Mouse (Mus musculus): Measurements from ENCODE around the gene Rrp36. TPM values are rescaled to one million over a fixed set of nuclear protein-coding genes. Genes with fewer than 3 reads are reported as not detected.

Rrp36 gene
- polyA plus RNA-seq, 1 experiment from 2014 or later, result 34.5 TPM

- Histone ChIP-seq H3K9me3 (ENCODE audit: control insufficient read depth, low read length) (no peaks in the 10 kb centered on the region), H3K36me3 (ENCODE audit: control insufficient read depth, insufficient read depth, low read length) (peaks cover 95% of the 10 kb centered on the region), H3K4me1 (ENCODE audit: control insufficient read depth, insufficient read depth, low read length) (no peaks in the 10 kb centered on the region), H3K9ac (ENCODE audit: low read depth, low read length) (no peak overlapping the region), H3K4me2 (ENCODE audit: low read depth, low read length) (no peak overlapping the region), H3K27me3 (replicated peaks; ENCODE audit: control insufficient read depth, insufficient read depth, low read length) (no peaks in the 10 kb centered on the region), H3K27ac (replicated peaks; ENCODE audit: low read depth, low read length) (no peak overlapping the region), H3K4me3 (ENCODE audit: low read depth, low read length) (no peak overlapping the region)
- DNase-seq (ENCODE audit: low spot score), result no peak
- ATAC-seq (ENCODE audit: low read depth), result no peak
- WGBS, result 93% methylated on average over 12 of the region's 12 CpGs
Observed at GRCm38 (mm10) chr17:46661981-46662380, 12.2 kb downstream of the Rrp36 start.

GRCm38 (mm10) chr17:46661351-46661750 is 12.8 kb downstream of the Rrp36 start:
- Histone ChIP-seq H3K27me3 (replicated peaks; ENCODE audit: control insufficient read depth, insufficient read depth, low read length) (no peaks in the 10 kb centered on the region), H3K9me3 (ENCODE audit: control insufficient read depth, low read length) (no peaks in the 10 kb centered on the region), H3K9ac (ENCODE audit: low read depth, low read length) (no peak overlapping the region), H3K36me3 (ENCODE audit: control insufficient read depth, insufficient read depth, low read length) (peaks cover 95% of the 10 kb centered on the region), H3K4me2 (ENCODE audit: low read depth, low read length) (no peak overlapping the region), H3K4me1 (ENCODE audit: control insufficient read depth, insufficient read depth, low read length) (no peaks in the 10 kb centered on the region), H3K4me3 (ENCODE audit: low read depth, low read length) (no peak overlapping the region), H3K27ac (replicated peaks; ENCODE audit: low read depth, low read length) (no peak overlapping the region)
- DNase-seq (ENCODE audit: low spot score) (no peak), ATAC-seq (ENCODE audit: low read depth) (no peak)
- WGBS, result 92% methylated on average over 9 of the region's 9 CpGs

- ATAC-seq (ENCODE audit: low read depth), result no peak
- no peaks in the 10 kb centered on the region for H3K27me3 ChIP-seq (replicated peaks; ENCODE audit: control insufficient read depth, insufficient read depth, low read length)
- no peak overlapping the region for H3K27ac ChIP-seq (replicated peaks; ENCODE audit: low read depth, low read length)
- peaks cover 93% of the 10 kb centered on the region for H3K36me3 ChIP-seq (ENCODE audit: control insufficient read depth, insufficient read depth, low read length)
- H3K4me2 ChIP-seq (ENCODE audit: low read depth, low read length), result no peak overlapping the region
- peaks cover 21% of the 10 kb centered on the region for H3K4me1 ChIP-seq (ENCODE audit: control insufficient read depth, insufficient read depth, low read length)
- no peaks in the 10 kb centered on the region for H3K9me3 ChIP-seq (ENCODE audit: control insufficient read depth, low read length)
- 82% methylated on average over 6 of the region's 6 CpGs for WGBS
- no peak for DNase-seq (ENCODE audit: low spot score)
- no peak overlapping the region for H3K4me3 ChIP-seq (ENCODE audit: low read depth, low read length)
- no peak overlapping the region for H3K9ac ChIP-seq (ENCODE audit: low read depth, low read length)
Observed at GRCm38 (mm10) chr17:46656054-46656453, 18.1 kb downstream of the Rrp36 start.

GRCm38 (mm10) chr17:46651755-46652547 is 22.2 kb downstream of the Rrp36 start:
- H3K4me2 ChIP-seq (ENCODE audit: low read depth, low read length), result peak overlapping the region; percentile 78
- H3K36me3 ChIP-seq (ENCODE audit: control insufficient read depth, insufficient read depth, low read length), result peaks cover 67% of the 10 kb centered on the region
- no peak for ATAC-seq (ENCODE audit: low read depth)
- peaks cover 26% of the 10 kb centered on the region for H3K4me1 ChIP-seq (ENCODE audit: control insufficient read depth, insufficient read depth, low read length)
- peak overlapping the region; percentile 87 for H3K9ac ChIP-seq (ENCODE audit: low read depth, low read length)
- H3K4me3 ChIP-seq (ENCODE audit: low read depth, low read length), result peak overlapping the region; percentile 84
- H3K27ac ChIP-seq (replicated peaks; ENCODE audit: low read depth, low read length), result no peak overlapping the region
- H3K9me3 ChIP-seq (ENCODE audit: control insufficient read depth, low read length), result no peaks in the 10 kb centered on the region
- 64% methylated on average over 20 of the region's 20 CpGs for WGBS
- no peak for DNase-seq (ENCODE audit: low spot score)
- no peaks in the 10 kb centered on the region for H3K27me3 ChIP-seq (replicated peaks; ENCODE audit: control insufficient read depth, insufficient read depth, low read length)

- DNase-seq (ENCODE audit: low spot score) (no peak), ATAC-seq (ENCODE audit: low read depth) (no peak)
- Histone ChIP-seq H3K4me2 (ENCODE audit: low read depth, low read length) (peak overlapping the region; percentile 78), H3K4me3 (ENCODE audit: low read depth, low read length) (peak overlapping the region; percentile 84), H3K27me3 (replicated peaks; ENCODE audit: control insufficient read depth, insufficient read depth, low read length) (no peaks in the 10 kb centered on the region), H3K36me3 (ENCODE audit: control insufficient read depth, insufficient read depth, low read length) (peaks cover 60% of the 10 kb centered on the region), H3K27ac (replicated peaks; ENCODE audit: low read depth, low read length) (peak overlapping the region; percentile 97), H3K9me3 (ENCODE audit: control insufficient read depth, low read length) (no peaks in the 10 kb centered on the region), H3K9ac (ENCODE audit: low read depth, low read length) (peak overlapping the region; percentile 87), H3K4me1 (ENCODE audit: control insufficient read depth, insufficient read depth, low read length) (peaks cover 30% of the 10 kb centered on the region)
- 63% methylated on average over 17 of the region's 17 CpGs for WGBS
Observed at GRCm38 (mm10) chr17:46651292-46651691, 22.9 kb downstream of the Rrp36 start.

- peaks cover 30% of the 10 kb centered on the region for H3K4me1 ChIP-seq (ENCODE audit: control insufficient read depth, insufficient read depth, low read length)
Observed at GRCm38 (mm10) chr17:46650232-46651031, 23.7 kb downstream of the Rrp36 start, which contains the start of gene Cul7. Gene Cul7 (plus strand): TSS chr17:46650337.

GRCm38 (mm10) chr17:46649811-46650210 is 24.3 kb downstream of the Rrp36 start:
- peak overlapping the region; percentile 78 for H3K4me2 ChIP-seq (ENCODE audit: low read depth, low read length)
- ATAC-seq (ENCODE audit: low read depth), result no peak
- H3K4me3 ChIP-seq (ENCODE audit: low read depth, low read length), result peak overlapping the region; percentile 84
- 34% methylated on average over 15 of the region's 15 CpGs for WGBS
- peak overlapping the region; percentile 87 for H3K9ac ChIP-seq (ENCODE audit: low read depth, low read length)
- no peak for DNase-seq (ENCODE audit: low spot score)
- H3K27ac ChIP-seq (replicated peaks; ENCODE audit: low read depth, low read length), result peak overlapping the region; percentile 97
- peaks cover 33% of the 10 kb centered on the region for H3K4me1 ChIP-seq (ENCODE audit: control insufficient read depth, insufficient read depth, low read length)
- H3K27me3 ChIP-seq (replicated peaks; ENCODE audit: control insufficient read depth, insufficient read depth, low read length), result no peaks in the 10 kb centered on the region
- peaks cover 47% of the 10 kb centered on the region for H3K36me3 ChIP-seq (ENCODE audit: control insufficient read depth, insufficient read depth, low read length)
- H3K9me3 ChIP-seq (ENCODE audit: control insufficient read depth, low read length), result no peaks in the 10 kb centered on the region

More at GRCm38 (mm10) chr17:46650232-46651031, 23.7 kb downstream of the Rrp36 start, which contains the start of gene Cul7:
- H3K27ac ChIP-seq (replicated peaks; ENCODE audit: low read depth, low read length), result peak within 1 kb of the TSS; percentile 97
- peak within 1 kb of the TSS; percentile 84 for H3K4me3 ChIP-seq (ENCODE audit: low read depth, low read length)
- H3K9ac ChIP-seq (ENCODE audit: low read depth, low read length), result peak within 1 kb of the TSS; percentile 87
- H3K27me3 ChIP-seq (replicated peaks; ENCODE audit: control insufficient read depth, insufficient read depth, low read length), result no peaks in the 10 kb centered on the region
- peak within 1 kb of the TSS; percentile 78 for H3K4me2 ChIP-seq (ENCODE audit: low read depth, low read length)
- ATAC-seq (ENCODE audit: low read depth), result peak; percentile 96
- 0% methylated on average over 26 of the region's 58 CpGs for WGBS
- no peaks in the 10 kb centered on the region for H3K9me3 ChIP-seq (ENCODE audit: control insufficient read depth, low read length)
- DNase-seq (ENCODE audit: low spot score), result peak; percentile 99
- peaks cover 52% of the 10 kb centered on the region for H3K36me3 ChIP-seq (ENCODE audit: control insufficient read depth, insufficient read depth, low read length)

GRCm38 (mm10) chr17:46648436-46648835 is 25.7 kb downstream of the Rrp36 start:
- no peaks in the 10 kb centered on the region for H3K9me3 ChIP-seq (ENCODE audit: control insufficient read depth, low read length)
- no peak overlapping the region for H3K27ac ChIP-seq (replicated peaks; ENCODE audit: low read depth, low read length)
- H3K4me1 ChIP-seq (ENCODE audit: control insufficient read depth, insufficient read depth, low read length), result peaks cover 38% of the 10 kb centered on the region
- H3K4me3 ChIP-seq (ENCODE audit: low read depth, low read length), result no peak overlapping the region
- H3K4me2 ChIP-seq (ENCODE audit: low read depth, low read length), result no peak overlapping the region
- 93% methylated on average over 9 of the region's 9 CpGs for WGBS
- H3K36me3 ChIP-seq (ENCODE audit: control insufficient read depth, insufficient read depth, low read length), result peaks cover 36% of the 10 kb centered on the region
- no peaks in the 10 kb centered on the region for H3K27me3 ChIP-seq (replicated peaks; ENCODE audit: control insufficient read depth, insufficient read depth, low read length)
- ATAC-seq (ENCODE audit: low read depth), result no peak
- no peak overlapping the region for H3K9ac ChIP-seq (ENCODE audit: low read depth, low read length)
- no peak for DNase-seq (ENCODE audit: low spot score)
